Mouse (Mus musculus) embryonic facial prominence, embryonic 15.5 days (tissue): Measurements from ENCODE around the gene Upk2. TPM values are rescaled to one million over a fixed set of nuclear protein-coding genes. Genes with fewer than 3 reads are reported as not detected.

Source experiments
- ATAC-seq: fragments of 200-750 bp; cut with Nextera tagmentation; 2 replicates; pipeline ENCODE4 v1.8.0; 2017; ENCODE audit warnings: low read depth, moderate TSS enrichment; ENCODE audit not compliant: insufficient number of reproducible peaks, low FRiP score, low TSS enrichment
- H3K27ac ChIP-seq: fragments of 300-500 bp; sonication (generic); replicated peaks from 2 replicates; pipeline ENCODE4 v1.5.1; 2015; ENCODE audit warnings: mild to moderate bottlenecking, inconsistent platforms
- H3K27me3 ChIP-seq: fragments of 300-500 bp; sonication (generic); 2 replicates; pipeline ENCODE4 v1.6.1; 2015; ENCODE audit warnings: inconsistent platforms
- H3K36me3 ChIP-seq: fragments of 300-500 bp; sonication (generic); 2 replicates; pipeline ENCODE4 v1.6.1; 2015; ENCODE audit warnings: mild to moderate bottlenecking, inconsistent platforms
- H3K4me1 ChIP-seq: fragments of 300-500 bp; sonication (generic); 2 replicates; pipeline ENCODE4 v1.6.1; 2015; ENCODE audit warnings: inconsistent platforms
- H3K4me2 ChIP-seq: fragments of 300-500 bp; sonication (generic); replicated peaks from 2 replicates; pipeline ENCODE4 v1.6.1; 2015; ENCODE audit warnings: mild to moderate bottlenecking, inconsistent platforms
- H3K4me3 ChIP-seq: fragments of 300-500 bp; sonication (generic); replicated peaks from 2 replicates; pipeline ENCODE4 v1.5.1; 2015; ENCODE audit warnings: mild to moderate bottlenecking, inconsistent platforms
- H3K9ac ChIP-seq: fragments of 300-500 bp; sonication (generic); 2 replicates; pipeline ENCODE4 v1.6.1; 2015; ENCODE audit warnings: inconsistent platforms
- H3K9me3 ChIP-seq: fragments of 300-500 bp; sonication (generic); replicated peaks from 2 replicates; pipeline ENCODE4 v1.6.1; 2016; ENCODE audit warnings: inconsistent platforms
- WGBS: fragments of 180-500 bp; shearing (Covaris S2); methylation state at CpG from one replicate; pipeline ENCODE4 v1.1.7; 2015; 5-methylcytosine and 5-hydroxymethylcytosine counted together
- polyA plus RNA-seq: library from polyadenylated mRNA; unstranded; fragments of >200 nt; fragmentation: Nextera tagmentation; extraction: Ambion mirVana; gene quantifications from 2 replicates; pipeline ENCODE4 v1.2.1, GENCODE M21; 2015

The Upk2 gene
- polyA plus RNA-seq, 1 experiment from 2014 or later, result 3.3 TPM

DNA sequence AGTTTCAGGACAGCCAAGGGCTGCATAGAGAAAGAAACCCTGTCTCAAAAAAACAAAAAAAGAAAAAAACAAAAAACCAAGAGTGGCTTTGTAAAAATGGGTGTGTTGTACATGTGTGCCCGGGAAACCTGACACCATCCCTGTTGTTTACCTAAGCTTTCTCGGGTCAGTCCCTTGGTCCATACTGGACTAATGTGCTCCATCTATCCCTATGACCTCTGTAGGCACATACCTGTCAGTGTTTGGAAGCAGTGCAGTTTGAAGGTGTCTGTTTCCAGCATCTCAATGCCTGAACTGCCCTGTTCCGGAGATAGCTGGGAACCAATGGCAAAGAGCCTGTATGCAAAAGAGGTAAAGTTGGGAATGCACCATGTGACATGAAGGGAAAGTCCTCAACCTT, 49.8 kb downstream of the Upk2 start:
- Histone ChIP-seq H3K36me3 (peaks cover 65% of the 10 kb centered on the region), H3K4me3 (no peak overlapping the region), H3K4me2 (no peak overlapping the region), H3K4me1 (peaks cover 13% of the 10 kb centered on the region; the same call in 1 of the 2 replicates), H3K9ac (no peak overlapping the region), H3K27ac (no peak overlapping the region), H3K27me3 (no peaks in the 10 kb centered on the region), H3K9me3 (no peaks in the 10 kb centered on the region)
- ATAC-seq, result no peak
- 73% methylated on average over 3 of the region's 3 CpGs for WGBS

Other genes starting within 250 kb of the Upk2 start
- gene Cbl, start 220.9 kb downstream of the Upk2 start, polyA plus RNA-seq, result 16.1 and 17.7 TPM in 2 replicates
- gene Ccdc153, start 214.3 kb downstream of the Upk2 start, polyA plus RNA-seq, result 15.9 and 23.5 TPM in 2 replicates
- gene Pdzd3, start 203.5 kb downstream of the Upk2 start, polyA plus RNA-seq, result 0.14 and 0.19 TPM in 2 replicates
- 13.4 and 14.6 TPM in 2 replicates for gene Nlrx1, start 186.4 kb downstream of the Upk2 start, polyA plus RNA-seq
- 5.1 and 5.5 TPM in 2 replicates for gene Abcg4, start 166.4 kb downstream of the Upk2 start, polyA plus RNA-seq
- 23.0 and 26.6 TPM in 2 replicates for gene Hinfp, start 149.3 kb downstream of the Upk2 start, polyA plus RNA-seq
- 9.1 and 10.3 TPM in 2 replicates for gene C2cd2l, start 134.7 kb downstream of the Upk2 start, polyA plus RNA-seq
- 31.4 and 37.2 TPM in 2 replicates for gene Dpagt1, start 129.0 kb downstream of the Upk2 start, polyA plus RNA-seq
- gene H2afx, start 120.3 kb downstream of the Upk2 start, polyA plus RNA-seq, result 288 and 326 TPM in 2 replicates
- 93.0 and 99.4 TPM in 2 replicates for gene Hmbs, start 110.7 kb downstream of the Upk2 start, polyA plus RNA-seq
- 25.0 and 30.3 TPM in 2 replicates for gene Vps11, start 93.3 kb downstream of the Upk2 start, polyA plus RNA-seq
- gene Hyou1, start 75.5 kb downstream of the Upk2 start, polyA plus RNA-seq, result 31.0 and 31.1 TPM in 2 replicates
- gene Slc37a4, start 58.1 kb downstream of the Upk2 start, polyA plus RNA-seq, result 17.3 and 19.8 TPM in 2 replicates
- 1,806 and 1,877 TPM in 2 replicates for gene Rps25, start 47.8 kb downstream of the Upk2 start, polyA plus RNA-seq
- 137 and 138 TPM in 2 replicates for gene Trappc4, start 47.4 kb downstream of the Upk2 start, polyA plus RNA-seq
- 28.1 and 30.5 TPM in 2 replicates for gene Ccdc84, start 36.4 kb downstream of the Upk2 start, polyA plus RNA-seq
- gene Foxr1, start 13.8 kb downstream of the Upk2 start, polyA plus RNA-seq, result not detected in 2 replicates
- gene Bcl9l, start 27.8 kb upstream of the Upk2 start, polyA plus RNA-seq, result 21.2 and 21.8 TPM in 2 replicates
- 0.29 and 0.49 TPM in 2 replicates for gene Cxcr5, start 106.9 kb upstream of the Upk2 start, polyA plus RNA-seq
- 15.3 and 19.7 TPM in 2 replicates for gene Ddx6, start 149.9 kb upstream of the Upk2 start, polyA plus RNA-seq
- gene Treh, start 218.3 kb upstream of the Upk2 start, polyA plus RNA-seq, result not detected in 2 replicates